Mouse (Mus musculus): ENCODE results near the gene Rapgef1. TPM values are rescaled to one million over a fixed set of nuclear protein-coding genes. Genes with fewer than 3 reads are reported as not detected.

Rapgef1 gene
- polyA plus RNA-seq, 1 experiment from 2014 or later = 19.9 TPM

GRCm38 (mm10) chr2:29689014-29689413, 69.5 kb downstream of the Rapgef1 start:
- ATAC-seq (ENCODE audit: low FRiP score) (no peak), DNase-seq (ENCODE audit: low spot score) (no peak)
- Histone ChIP-seq H3K27ac (no peak overlapping the region), H3K36me3 (replicated peaks; ENCODE audit: control insufficient read depth, insufficient read depth) (peaks cover 64% of the 10 kb centered on the region), H3K4me2 (replicated peaks) (no peak overlapping the region), H3K4me3 (replicated peaks; ENCODE audit: low read length) (no peak overlapping the region), H3K27me3 (ENCODE audit: control insufficient read depth, insufficient read depth, low read length) (no peaks in the 10 kb centered on the region), H3K9me3 (ENCODE audit: control insufficient read depth, low read length) (no peaks in the 10 kb centered on the region), H3K4me1 (replicated peaks; ENCODE audit: control insufficient read depth, insufficient read depth, low read length) (no peaks in the 10 kb centered on the region), H3K9ac (no peak overlapping the region)
- 93% methylated on average over 7 of the region's 7 CpGs for WGBS

- H3K27me3 ChIP-seq (ENCODE audit: control insufficient read depth, insufficient read depth, low read length) = no peaks in the 10 kb centered on the region
- DNase-seq (ENCODE audit: low spot score) (no peak), ATAC-seq (ENCODE audit: low FRiP score) (no peak)
- H3K4me1 ChIP-seq (replicated peaks; ENCODE audit: control insufficient read depth, insufficient read depth, low read length) = no peaks in the 10 kb centered on the region
- no peaks in the 10 kb centered on the region for H3K9me3 ChIP-seq (ENCODE audit: control insufficient read depth, low read length)
- H3K27ac ChIP-seq = no peak overlapping the region
- no peak overlapping the region for H3K4me2 ChIP-seq (replicated peaks)
- 86% methylated on average over 2 of the region's 2 CpGs for WGBS
- H3K9ac ChIP-seq = no peak overlapping the region
- H3K4me3 ChIP-seq (replicated peaks; ENCODE audit: low read length) = no peak overlapping the region
- peaks cover 67% of the 10 kb centered on the region for H3K36me3 ChIP-seq (replicated peaks; ENCODE audit: control insufficient read depth, insufficient read depth)
These were observed 70.0 kb downstream of the Rapgef1 start for GRCm38 (mm10) chr2:29689495-29689894.

GRCm38 (mm10) chr2:29691068-29691467, 71.5 kb downstream of the Rapgef1 start:
- no peaks in the 10 kb centered on the region for H3K27me3 ChIP-seq (ENCODE audit: control insufficient read depth, insufficient read depth, low read length)
- H3K36me3 ChIP-seq (replicated peaks; ENCODE audit: control insufficient read depth, insufficient read depth) = peaks cover 66% of the 10 kb centered on the region
- no peak overlapping the region for H3K9ac ChIP-seq
- no peak overlapping the region for H3K4me3 ChIP-seq (replicated peaks; ENCODE audit: low read length)
- H3K4me1 ChIP-seq (replicated peaks; ENCODE audit: control insufficient read depth, insufficient read depth, low read length) = no peaks in the 10 kb centered on the region
- H3K4me2 ChIP-seq (replicated peaks) = no peak overlapping the region
- no peak for ATAC-seq (ENCODE audit: low FRiP score)
- no peak overlapping the region for H3K27ac ChIP-seq
- 87% methylated on average over 5 of the region's 5 CpGs for WGBS
- no peaks in the 10 kb centered on the region for H3K9me3 ChIP-seq (ENCODE audit: control insufficient read depth, low read length)
- DNase-seq (ENCODE audit: low spot score) = no peak

GRCm38 (mm10) chr2:29691507-29691906, 72.0 kb downstream of the Rapgef1 start:
- H3K9ac ChIP-seq = no peak overlapping the region
- H3K27ac ChIP-seq = no peak overlapping the region
- ATAC-seq (ENCODE audit: low FRiP score) = no peak
- no peak overlapping the region for H3K4me2 ChIP-seq (replicated peaks)
- H3K4me3 ChIP-seq (replicated peaks; ENCODE audit: low read length) = no peak overlapping the region
- H3K27me3 ChIP-seq (ENCODE audit: control insufficient read depth, insufficient read depth, low read length) = no peaks in the 10 kb centered on the region
- 75% methylated on average over 6 of the region's 6 CpGs for WGBS
- no peak for DNase-seq (ENCODE audit: low spot score)
- peaks cover 68% of the 10 kb centered on the region for H3K36me3 ChIP-seq (replicated peaks; ENCODE audit: control insufficient read depth, insufficient read depth)
- no peaks in the 10 kb centered on the region for H3K4me1 ChIP-seq (replicated peaks; ENCODE audit: control insufficient read depth, insufficient read depth, low read length)
- H3K9me3 ChIP-seq (ENCODE audit: control insufficient read depth, low read length) = no peaks in the 10 kb centered on the region

GRCm38 (mm10) chr2:29692192-29692591, 72.7 kb downstream of the Rapgef1 start:
- Histone ChIP-seq H3K9me3 (ENCODE audit: control insufficient read depth, low read length) (no peaks in the 10 kb centered on the region), H3K27me3 (ENCODE audit: control insufficient read depth, insufficient read depth, low read length) (no peaks in the 10 kb centered on the region), H3K4me2 (replicated peaks) (no peak overlapping the region), H3K36me3 (replicated peaks; ENCODE audit: control insufficient read depth, insufficient read depth) (peaks cover 65% of the 10 kb centered on the region), H3K4me1 (replicated peaks; ENCODE audit: control insufficient read depth, insufficient read depth, low read length) (no peaks in the 10 kb centered on the region), H3K27ac (no peak overlapping the region), H3K9ac (no peak overlapping the region), H3K4me3 (replicated peaks; ENCODE audit: low read length) (no peak overlapping the region)
- 90% methylated on average over 2 of the region's 2 CpGs for WGBS
- DNase-seq (ENCODE audit: low spot score) = no peak
- no peak for ATAC-seq (ENCODE audit: low FRiP score)

DNA sequence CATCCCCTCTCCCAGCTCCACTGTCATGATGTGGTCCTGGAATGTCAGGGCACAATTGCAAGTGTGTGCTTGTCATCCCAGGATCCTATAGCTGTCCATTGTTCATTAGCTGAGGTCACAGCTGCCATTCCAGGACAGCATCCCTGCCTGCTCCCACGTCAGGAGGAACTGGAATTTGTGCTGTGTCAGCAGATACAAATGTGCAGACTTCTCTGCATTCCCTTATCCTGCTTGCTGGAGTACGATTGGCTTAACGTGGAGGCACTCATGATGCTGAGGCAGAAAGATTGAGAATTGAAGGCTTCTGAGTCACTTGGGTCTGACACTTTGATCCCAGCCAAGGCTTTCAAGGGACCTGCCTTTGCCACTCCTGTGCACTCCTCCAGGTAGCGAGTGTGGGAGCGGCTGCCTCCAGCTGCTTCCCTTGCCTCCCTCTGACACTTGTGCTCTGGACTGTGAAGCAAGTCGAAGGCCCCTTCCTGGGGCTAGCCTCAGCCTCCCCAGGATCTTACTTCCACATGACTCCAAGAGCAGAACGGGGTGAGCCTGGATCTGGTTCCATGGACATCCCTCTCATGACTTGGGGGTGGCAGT, 76.8 kb downstream of the Rapgef1 start:
- Histone ChIP-seq H3K36me3 (replicated peaks; ENCODE audit: control insufficient read depth, insufficient read depth) (peaks cover 67% of the 10 kb centered on the region), H3K27ac (no peak overlapping the region), H3K27me3 (ENCODE audit: control insufficient read depth, insufficient read depth, low read length) (no peaks in the 10 kb centered on the region), H3K9ac (no peak overlapping the region), H3K4me1 (replicated peaks; ENCODE audit: control insufficient read depth, insufficient read depth, low read length) (no peaks in the 10 kb centered on the region), H3K4me2 (replicated peaks) (no peak overlapping the region), H3K9me3 (ENCODE audit: control insufficient read depth, low read length) (no peaks in the 10 kb centered on the region), H3K4me3 (replicated peaks; ENCODE audit: low read length) (no peak overlapping the region)
- ATAC-seq (ENCODE audit: low FRiP score) = no peak
- no peak for DNase-seq (ENCODE audit: low spot score)
- 75% methylated on average over 7 of the region's 7 CpGs for WGBS

- H3K36me3 ChIP-seq (replicated peaks; ENCODE audit: control insufficient read depth, insufficient read depth) = peaks cover 65% of the 10 kb centered on the region
- DNase-seq (ENCODE audit: low spot score) (no peak), ATAC-seq (ENCODE audit: low FRiP score) (no peak)
- no peaks in the 10 kb centered on the region for H3K9me3 ChIP-seq (ENCODE audit: control insufficient read depth, low read length)
- H3K9ac ChIP-seq = no peak overlapping the region
- H3K4me1 ChIP-seq (replicated peaks; ENCODE audit: control insufficient read depth, insufficient read depth, low read length) = no peaks in the 10 kb centered on the region
- whole genome bisulfite sequencing = 89% methylated on average over 6 of the region's 6 CpGs
- no peak overlapping the region for H3K27ac ChIP-seq
- no peaks in the 10 kb centered on the region for H3K27me3 ChIP-seq (ENCODE audit: control insufficient read depth, insufficient read depth, low read length)
- H3K4me2 ChIP-seq (replicated peaks) = no peak overlapping the region
- H3K4me3 ChIP-seq (replicated peaks; ENCODE audit: low read length) = no peak overlapping the region
These were observed 79.1 kb downstream of the Rapgef1 start for GRCm38 (mm10) chr2:29698421-29699290.

GRCm38 (mm10) chr2:29700898-29701297, 81.4 kb downstream of the Rapgef1 start:
- Histone ChIP-seq H3K4me2 (replicated peaks) (no peak overlapping the region), H3K4me1 (replicated peaks; ENCODE audit: control insufficient read depth, insufficient read depth, low read length) (no peaks in the 10 kb centered on the region), H3K4me3 (replicated peaks; ENCODE audit: low read length) (no peak overlapping the region), H3K27ac (no peak overlapping the region), H3K9me3 (ENCODE audit: control insufficient read depth, low read length) (no peaks in the 10 kb centered on the region), H3K9ac (no peak overlapping the region), H3K36me3 (replicated peaks; ENCODE audit: control insufficient read depth, insufficient read depth) (peaks cover 79% of the 10 kb centered on the region), H3K27me3 (ENCODE audit: control insufficient read depth, insufficient read depth, low read length) (no peaks in the 10 kb centered on the region)
- DNase-seq (ENCODE audit: low spot score) (no peak), ATAC-seq (ENCODE audit: low FRiP score) (no peak)

DNA sequence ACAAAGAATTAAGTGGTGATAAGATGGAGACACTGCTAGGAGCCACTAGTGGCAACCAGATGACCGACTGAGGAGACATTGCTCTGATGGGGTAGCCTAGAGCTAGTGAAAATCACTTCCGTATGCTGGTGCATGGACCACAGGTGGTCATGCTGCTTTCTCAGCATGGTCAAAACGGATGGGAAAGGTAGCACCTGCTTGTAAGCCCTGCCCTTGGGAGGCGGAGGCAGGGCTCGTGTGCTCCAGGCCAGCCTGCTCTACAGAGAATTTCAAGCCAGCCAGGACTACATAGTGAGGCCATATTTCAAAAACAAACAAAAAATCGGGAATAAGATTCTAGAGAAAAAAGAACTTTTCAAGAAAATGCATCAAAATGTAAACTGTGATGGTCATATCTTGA, 81.9 kb downstream of the Rapgef1 start:
- Histone ChIP-seq H3K9ac (no peak overlapping the region), H3K4me3 (replicated peaks; ENCODE audit: low read length) (no peak overlapping the region), H3K4me2 (replicated peaks) (no peak overlapping the region), H3K27ac (no peak overlapping the region), H3K36me3 (replicated peaks; ENCODE audit: control insufficient read depth, insufficient read depth) (peaks cover 79% of the 10 kb centered on the region), H3K9me3 (ENCODE audit: control insufficient read depth, low read length) (no peaks in the 10 kb centered on the region), H3K27me3 (ENCODE audit: control insufficient read depth, insufficient read depth, low read length) (no peaks in the 10 kb centered on the region), H3K4me1 (replicated peaks; ENCODE audit: control insufficient read depth, insufficient read depth, low read length) (no peaks in the 10 kb centered on the region)
- 89% methylated on average over 6 of the region's 6 CpGs for WGBS
- DNase-seq (ENCODE audit: low spot score) (no peak), ATAC-seq (ENCODE audit: low FRiP score) (no peak)
